Mouse (Mus musculus): ENCODE measurements at regions not wholly inside any gene's neighbourhood (a gene's known extent, or its start where the extent isn't known, plus 50 kb on each side); places are given as distances from the start of the nearest gene placed in this dataset.
A peak's percentile ranks its signal among the peaks of the same experiment; 100 is the strongest.

GRCm38 (mm10) chr13:107758327-107759095 is 285.7 kb upstream of the Smim15 start:
- no peak for DNase-seq

- no peak for DNase-seq
Observed at GRCm38 (mm10) chr13:107752745-107753144, 291.5 kb upstream of the Smim15 start.

- no peak for DNase-seq
Observed at GRCm38 (mm10) chr13:107743464-107744218, 300.6 kb upstream of the Smim15 start.

GRCm38 (mm10) chr13:107736581-107736980 is 307.7 kb upstream of the Smim15 start:
- DNase-seq, result no peak

- no peak for DNase-seq
Observed at GRCm38 (mm10) chr13:107734161-107734905, 309.9 kb upstream of the Smim15 start.

- DNase-seq, result no peak
Observed at GRCm38 (mm10) chr13:107730976-107731375, 313.3 kb upstream of the Smim15 start.

GRCm38 (mm10) chr13:107726491-107726890 is 317.8 kb upstream of the Smim15 start:
- no peak for DNase-seq

GRCm38 (mm10) chr13:107721901-107722300 is 322.3 kb upstream of the Smim15 start:
- no peak for DNase-seq

- DNase-seq, result no peak
Observed at GRCm38 (mm10) chr13:107720874-107721574, 323.2 kb upstream of the Smim15 start.

GRCm38 (mm10) chr13:107718973-107719620 is 325.1 kb upstream of the Smim15 start:
- no peak for DNase-seq

- no peak for DNase-seq
Observed at GRCm38 (mm10) chr13:107715616-107716015, 328.6 kb upstream of the Smim15 start.

GRCm38 (mm10) chr13:107714001-107714400 is 330.2 kb upstream of the Smim15 start:
- DNase-seq, result no peak

GRCm38 (mm10) chr13:107711341-107711994 is 332.8 kb upstream of the Smim15 start:
- DNase-seq, result no peak

- DNase-seq, result no peak
Observed at GRCm38 (mm10) chr13:107710368-107710767, 333.9 kb upstream of the Smim15 start.

GRCm38 (mm10) chr13:107709828-107710227 is 334.4 kb upstream of the Smim15 start:
- no peak for DNase-seq

- DNase-seq, result no peak
Observed at GRCm38 (mm10) chr13:107703736-107704135, 340.5 kb upstream of the Smim15 start.

GRCm38 (mm10) chr13:107700268-107701139 is 343.7 kb upstream of the Smim15 start:
- peak; percentile 34 for DNase-seq

- DNase-seq, result no peak
Observed at GRCm38 (mm10) chr13:107699251-107699650, 345.0 kb upstream of the Smim15 start.

GRCm38 (mm10) chr13:107698345-107698744 is 345.9 kb upstream of the Smim15 start:
- no peak for DNase-seq

- no peak for DNase-seq
Observed at GRCm38 (mm10) chr13:107692123-107692830, 352.0 kb upstream of the Smim15 start.
